Mouse (Mus musculus): ENCODE results near the gene Ppme1.

GRCm38 (mm10) chr7:100388174-100388573 lies 16.1 kb upstream of the Ppme1 start:
- TF ChIP-seq GATA1 (IDR thresholded peaks at IDR 0.05; ENCODE audit: borderline replicate concordance, low read length) (no peak), FLI1 (IDR thresholded peaks at IDR 0.05; ENCODE audit: low read length) (no peak)

Data from megakaryocyte, embryonic 14.5 days (primary cell).